ENCODE assay signal across 27 mouse cellular contexts in the genomic region with DNA sequence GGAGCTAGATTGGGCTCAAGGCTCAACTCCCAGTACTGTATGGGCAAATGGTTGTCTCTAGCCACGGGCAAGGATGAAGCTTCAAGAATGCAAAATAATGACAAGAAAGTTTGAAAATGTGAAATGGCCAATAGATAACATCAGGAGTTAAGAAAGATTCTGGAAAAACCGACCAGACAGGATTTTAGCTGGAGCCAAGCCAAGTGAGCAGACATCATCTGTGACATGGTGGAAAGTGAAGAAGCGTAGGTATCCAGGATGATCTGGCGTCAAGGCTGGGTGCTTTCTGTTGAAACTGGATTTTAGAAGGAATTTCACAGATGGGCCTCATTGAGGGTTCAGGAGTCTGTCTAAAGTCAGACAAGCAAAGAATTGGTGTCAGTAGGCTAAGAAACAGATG. TPM values are rescaled to one million over a fixed set of nuclear protein-coding genes. Genes with fewer than 3 reads are reported as not detected.
DNase-seq lines count a peak whose midpoint lies in the region; ATAC-seq and TF ChIP-seq lines count a peak whose summit lies in the region.
"Had no signal": no experiment of that assay in that cellular context is flagged by ENCODE, and none has a peak within 500 bp of the region (broad histone marks: within the 10 kb centered on the region; RNA-seq: fewer than 3 reads in every experiment).

A gene (plus strand): TSS at position 317 of the 400 bp plus-strand sequence.

- no peaks in the 10 kb centered on the region for H3K36me3 ChIP-seq in limb, embryonic 13.5 days
- H3K36me3 ChIP-seq in limb, embryonic 10.5 days, result no peaks in the 10 kb centered on the region
- H3K36me3 ChIP-seq in limb, embryonic 14.5 days (ENCODE audit: control insufficient read depth, insufficient read depth, low read length), result no peaks in the 10 kb centered on the region
- H3K36me3 ChIP-seq: embryonic facial prominence, embryonic 15.5 days; forebrain, embryonic 12.5 days; forebrain, embryonic 15.5 days; heart, embryonic 12.5 days; heart, embryonic 15.5 days; hindbrain, embryonic 10.5 days; hindbrain, embryonic 13.5 days had no signal

- peak within 1 kb of the TSS; percentile 6; the same call in 1 of the 2 replicates for H3K27ac ChIP-seq in limb, embryonic 13.5 days
- H3K27ac ChIP-seq in limb, embryonic 10.5 days, result no peak within 1 kb of the TSS
- H3K27ac ChIP-seq in limb, embryonic 14.5 days (replicated peaks; ENCODE audit: low read depth, low read length), result no peak within 1 kb of the TSS
- H3K27ac ChIP-seq: embryonic facial prominence, embryonic 15.5 days; forebrain, embryonic 12.5 days; forebrain, embryonic 15.5 days; heart, embryonic 15.5 days; hindbrain, embryonic 10.5 days; hindbrain, embryonic 13.5 days; hindbrain, postnatal 0 days had no signal

- no peak for ATAC-seq in limb, embryonic 13.5 days (ENCODE audit: low FRiP score, low read depth)
- ATAC-seq in limb, embryonic 14.5 days (ENCODE audit: low FRiP score, low read depth), result no peak
- ATAC-seq: CD4-positive, CD25-positive, alpha-beta regulatory T cell, adult 4 months; forebrain, embryonic 15.5 days; hindbrain, postnatal 0 days; inflammation-experienced regulatory T-cells, adult 6 months had no signal

- no peak within 1 kb of the TSS for H3K9ac ChIP-seq in limb, embryonic 13.5 days
- H3K9ac ChIP-seq in limb, embryonic 14.5 days (ENCODE audit: low read depth, low read length, severe bottlenecking), result no peak within 1 kb of the TSS
- H3K9ac ChIP-seq: embryonic facial prominence, embryonic 15.5 days; forebrain, embryonic 12.5 days; forebrain, embryonic 15.5 days; heart, embryonic 12.5 days; heart, embryonic 15.5 days; hindbrain, embryonic 13.5 days had no signal

- WGBS in limb, embryonic 13.5 days, result 68% methylated on average over 4 of the region's 4 CpGs
- WGBS in limb, embryonic 10.5 days, result 82% methylated on average over 4 of the region's 4 CpGs
- WGBS in limb, embryonic 14.5 days, result 72% methylated on average over 4 of the region's 4 CpGs

- no peaks in the 10 kb centered on the region for H3K4me1 ChIP-seq in limb, embryonic 13.5 days
- no peaks in the 10 kb centered on the region for H3K4me1 ChIP-seq in limb, embryonic 10.5 days
- no peaks in the 10 kb centered on the region for H3K4me1 ChIP-seq in limb, embryonic 14.5 days (ENCODE audit: control insufficient read depth, insufficient read depth, low read length)
- H3K4me1 ChIP-seq: embryonic facial prominence, embryonic 15.5 days; heart, embryonic 12.5 days; heart, embryonic 15.5 days; hindbrain, embryonic 10.5 days; hindbrain, embryonic 13.5 days had no signal

- H3K27me3 ChIP-seq in limb, embryonic 13.5 days, result peaks cover 7% of the 10 kb centered on the region; the same call in 1 of the 2 replicates
- H3K27me3 ChIP-seq in limb, embryonic 10.5 days (ENCODE audit: low read depth, poor library complexity, severe bottlenecking), result no peaks in the 10 kb centered on the region
- H3K27me3 ChIP-seq in limb, embryonic 14.5 days (ENCODE audit: control insufficient read depth, insufficient read depth, low read length), result no peaks in the 10 kb centered on the region
- H3K27me3 ChIP-seq: embryonic facial prominence, embryonic 15.5 days; forebrain, embryonic 12.5 days; forebrain, embryonic 15.5 days; heart, embryonic 12.5 days; heart, embryonic 15.5 days; hindbrain, embryonic 13.5 days had no signal

- no peak within 1 kb of the TSS for H3K4me3 ChIP-seq in limb, embryonic 13.5 days
- H3K4me3 ChIP-seq in limb, embryonic 10.5 days, result no peak within 1 kb of the TSS
- no peak within 1 kb of the TSS for H3K4me3 ChIP-seq in limb, embryonic 14.5 days (replicated peaks; ENCODE audit: low read length)
- H3K4me3 ChIP-seq: embryonic facial prominence, embryonic 15.5 days; forebrain, embryonic 12.5 days; forebrain, embryonic 15.5 days; heart, embryonic 12.5 days; heart, embryonic 15.5 days; hindbrain, embryonic 10.5 days; hindbrain, embryonic 13.5 days had no signal

- H3K9me3 ChIP-seq in limb, embryonic 13.5 days, result no peaks in the 10 kb centered on the region
- no peaks in the 10 kb centered on the region for H3K9me3 ChIP-seq in limb, embryonic 10.5 days (replicated peaks)
- no peaks in the 10 kb centered on the region for H3K9me3 ChIP-seq in limb, embryonic 14.5 days (ENCODE audit: control insufficient read depth, low read length)
- H3K9me3 ChIP-seq: embryonic facial prominence, embryonic 15.5 days; forebrain, embryonic 12.5 days; forebrain, embryonic 15.5 days; heart, embryonic 12.5 days; heart, embryonic 15.5 days; hindbrain, embryonic 10.5 days; hindbrain, embryonic 13.5 days had no signal

- no peak within 1 kb of the TSS for H3K4me2 ChIP-seq in limb, embryonic 13.5 days (replicated peaks)
- H3K4me2 ChIP-seq in limb, embryonic 14.5 days (replicated peaks; ENCODE audit: low read depth, low read length, severe bottlenecking), result no peak within 1 kb of the TSS
- H3K4me2 ChIP-seq: embryonic facial prominence, embryonic 15.5 days; forebrain, embryonic 12.5 days; forebrain, embryonic 15.5 days; heart, embryonic 12.5 days; heart, embryonic 15.5 days; hindbrain, embryonic 13.5 days had no signal

- no peak for DNase-seq in limb, embryonic 10.5 days (ENCODE audit: low spot score)
- peak; percentile 14 for DNase-seq in urinary bladder, postnatal 25 days (ENCODE audit: low spot score)
- no peak for DNase-seq in urinary bladder, postnatal 10 days (ENCODE audit: low spot score)
- DNase-seq in limb, embryonic 14.5 days (ENCODE audit: low spot score), result peak; percentile 44
- DNase-seq in embryo, embryonic 10 days (ENCODE audit: low spot score), result no peak
- DNase-seq: adrenal gland, adult 2 months; adrenal gland, postnatal 14 days; cerebellum, adult 11 months; cerebellum, adult 2 months; cerebellum, adult 9-11 months; cerebellum, postnatal 25 days; embryo, embryonic 11 days; gastrocnemius, postnatal 25 days; heart, postnatal 10 days; heart, postnatal 36 days had no signal

- no peak for TF ChIP-seq POLR2A in limb, embryonic 14.5 days (IDR thresholded peaks at IDR 0.05; ENCODE audit: borderline replicate concordance, extremely low read depth, insufficient read depth, insufficient read length)

RNA-seq across cellular contexts. Expression of the gene that starts here (rescaled TPM):
- polyA plus RNA-seq in limb, embryonic 13.5 days (2015; fragmentation: Nextera tagmentation; extraction: Ambion mirVana), result 0.06 and 0.18 TPM in 2 replicates
- polyA plus RNA-seq in limb, embryonic 10.5 days (2016; fragmentation: Nextera tagmentation; extraction: Ambion mirVana), result not detected in 2 replicates
- 0.06 and 0.14 TPM in 2 replicates for polyA plus RNA-seq in limb, embryonic 14.5 days (2012; rRNA removed)
- 0.08 TPM in 2 replicates for polyA plus RNA-seq in limb, embryonic 14.5 days (2014; fragmentation: Nextera tagmentation; extraction: Ambion mirVana)
- polyA plus RNA-seq: adrenal gland, adult 2 months; C2C12; CD4-positive, CD25-positive, alpha-beta regulatory T cell, adult 4 months; cerebellum, adult 2 months; embryonic facial prominence, embryonic 15.5 days; forebrain, embryonic 12.5 days; forebrain, embryonic 15.5 days; heart, embryonic 12.5 days; heart, embryonic 15.5 days; hindbrain, postnatal 0 days; inflammation-experienced regulatory T-cells, adult 6 months had no signal

Comparison
In these comparisons a context has a peak if more than half of its experiments do, and no peak if none do; other contexts are left out.
1. Peak in DNase-seq in limb, embryonic 14.5 days; RNA of the gene not detected or under 1 TPM.